Mouse (Mus musculus): ENCODE results near the gene Sdk1.

GRCm38 (mm10) chr5:141720751-141721150 is 479.5 kb downstream of the Sdk1 start:
- TF ChIP-seq CTCF (conservative IDR thresholded peaks at IDR 0.05 in 1 of 2, IDR thresholded peaks at IDR 0.05 in 1 of 2; ENCODE audit: low read depth in 2 of 2, low read length in 2 of 2) (no peak), USF1 (IDR thresholded peaks at IDR 0.05; ENCODE audit: low read depth, low read length) (no peak), ZNF384 (IDR thresholded peaks at IDR 0.05; ENCODE audit: low read depth, low read length) (no peak), KAT2A (IDR thresholded peaks at IDR 0.05; ENCODE audit: insufficient replicate concordance, low read length) (no peak), ZMIZ1 (IDR thresholded peaks at IDR 0.05; ENCODE audit: low read depth, low read length) (no peak)

All from CH12.LX (cell line).